Mouse (Mus musculus) neural tube, embryonic 14.5 days (tissue): ENCODE measurements around the gene Cox4i2. TPM values are rescaled to one million over a fixed set of nuclear protein-coding genes. Genes with fewer than 3 reads are reported as not detected.

Source experiments
- ATAC-seq: fragments of 200-750 bp; cut with Nextera tagmentation; 2 replicates; pipeline ENCODE4 v1.8.0; 2017; ENCODE audit warnings: low read depth, mild to moderate bottlenecking, moderate TSS enrichment, moderate library complexity
- H3K27ac ChIP-seq: fragments of 300-500 bp; sonication (generic); 2 replicates; pipeline ENCODE4 v1.5.1; 2014; ENCODE audit warnings: low read depth, mild to moderate bottlenecking, control low read depth, low read length, moderate library complexity, mixed read lengths
- H3K27me3 ChIP-seq: fragments of 300-500 bp; sonication (generic); 2 replicates; pipeline ENCODE4 v1.6.1; 2014; ENCODE audit warnings: low read length; ENCODE audit not compliant: control insufficient read depth, insufficient read depth
- H3K36me3 ChIP-seq: fragments of 300-500 bp; sonication (generic); 2 replicates; pipeline ENCODE4 v1.6.1; 2014; ENCODE audit warnings: low read length, mixed read lengths; ENCODE audit not compliant: control insufficient read depth, insufficient read depth
- H3K4me1 ChIP-seq: fragments of 300-500 bp; sonication (generic); 2 replicates; pipeline ENCODE4 v1.6.1; 2014; ENCODE audit warnings: low read length; ENCODE audit not compliant: control insufficient read depth, insufficient read depth
- H3K4me2 ChIP-seq: fragments of 300-500 bp; sonication (generic); 2 replicates; pipeline ENCODE4 v1.6.1; 2014; ENCODE audit warnings: mild to moderate bottlenecking, low read depth, low read length, control low read depth
- H3K4me3 ChIP-seq: fragments of 300-500 bp; sonication (generic); 2 replicates; pipeline ENCODE4 v1.5.1; 2014; ENCODE audit warnings: low read depth, low read length, control low read depth, mixed read lengths
- H3K9ac ChIP-seq: fragments of 300-500 bp; sonication (generic); replicated peaks from 2 replicates; pipeline ENCODE4 v1.6.1; 2014; ENCODE audit warnings: low read depth, mild to moderate bottlenecking, control low read depth, low read length, mixed read lengths
- H3K9me3 ChIP-seq: fragments of 300-500 bp; sonication (generic); 2 replicates; pipeline ENCODE4 v1.6.1; 2016; ENCODE audit warnings: low read length; ENCODE audit not compliant: control insufficient read depth
- WGBS: fragments of 180-500 bp; shearing (Covaris S2); extraction: QIAGEN DNeasy Blood & Tissue Kit; methylation state at CpG from one replicate; pipeline ENCODE4 v1.1.7; 2014; 5-methylcytosine and 5-hydroxymethylcytosine counted together
- polyA plus RNA-seq: library from polyadenylated mRNA; unstranded; fragments of >200 nt; fragmentation: Nextera tagmentation; extraction: Ambion mirVana; gene quantifications from 2 replicates; pipeline ENCODE4 v1.2.1, GENCODE M21; 2014

Cox4i2 gene
- polyA plus RNA-seq, 1 experiment from 2014 or later, result 4.5 TPM

- no peak overlapping the region for H3K4me2 ChIP-seq
- H3K27ac ChIP-seq, result no peak overlapping the region
- H3K4me1 ChIP-seq, result peaks cover 6% of the 10 kb centered on the region
- H3K36me3 ChIP-seq, result no peaks in the 10 kb centered on the region
- 88% methylated on average over 7 of the region's 7 CpGs for WGBS
- H3K9ac ChIP-seq, result no peak overlapping the region
- ATAC-seq, result no peak
- no peaks in the 10 kb centered on the region for H3K9me3 ChIP-seq
- H3K27me3 ChIP-seq, result no peaks in the 10 kb centered on the region
- no peak overlapping the region for H3K4me3 ChIP-seq
Measured at GRCm38 (mm10) chr2:152769677-152770076, 15.7 kb downstream of the Cox4i2 start.

GRCm38 (mm10) chr2:152771571-152771970 is 17.6 kb downstream of the Cox4i2 start:
- Histone ChIP-seq H3K27me3 (no peaks in the 10 kb centered on the region), H3K4me3 (no peak overlapping the region), H3K4me2 (no peak overlapping the region), H3K36me3 (no peaks in the 10 kb centered on the region), H3K9me3 (no peaks in the 10 kb centered on the region), H3K9ac (no peak overlapping the region), H3K27ac (no peak overlapping the region), H3K4me1 (no peaks in the 10 kb centered on the region)
- WGBS, result 90% methylated on average over 9 of the region's 9 CpGs
- no peak for ATAC-seq

GRCm38 (mm10) chr2:152772231-152772630 is 18.3 kb downstream of the Cox4i2 start:
- Histone ChIP-seq H3K36me3 (no peaks in the 10 kb centered on the region), H3K27me3 (no peaks in the 10 kb centered on the region), H3K9me3 (no peaks in the 10 kb centered on the region), H3K4me2 (no peak overlapping the region), H3K4me1 (no peaks in the 10 kb centered on the region), H3K9ac (no peak overlapping the region), H3K4me3 (no peak overlapping the region), H3K27ac (no peak overlapping the region)
- 41% methylated on average over 1 of the region's 1 CpGs for WGBS
- ATAC-seq, result no peak

- H3K36me3 ChIP-seq, result peaks cover 1% of the 10 kb centered on the region; the same call in 1 of the 2 replicates
- ATAC-seq, result no peak
- WGBS, result 86% methylated on average over 4 of the region's 4 CpGs
Measured at GRCm38 (mm10) chr2:152775357-152775756, 21.4 kb downstream of the Cox4i2 start.

GRCm38 (mm10) chr2:152776019-152776418 is 22.0 kb downstream of the Cox4i2 start:
- H3K9me3 ChIP-seq, result no peaks in the 10 kb centered on the region
- no peak overlapping the region for H3K9ac ChIP-seq
- H3K4me1 ChIP-seq, result no peaks in the 10 kb centered on the region
- no peak overlapping the region for H3K4me3 ChIP-seq
- no peak overlapping the region for H3K27ac ChIP-seq
- H3K36me3 ChIP-seq, result peaks cover 6% of the 10 kb centered on the region; the same call in 1 of the 2 replicates
- ATAC-seq, result no peak
- H3K4me2 ChIP-seq, result no peak overlapping the region
- 79% methylated on average over 3 of the region's 3 CpGs for WGBS
- H3K27me3 ChIP-seq, result no peaks in the 10 kb centered on the region

More at GRCm38 (mm10) chr2:152775357-152775756, 21.4 kb downstream of the Cox4i2 start:
- Histone ChIP-seq H3K9ac (no peak overlapping the region), H3K4me3 (no peak overlapping the region), H3K4me1 (no peaks in the 10 kb centered on the region), H3K4me2 (no peak overlapping the region), H3K27ac (no peak overlapping the region), H3K27me3 (no peaks in the 10 kb centered on the region), H3K9me3 (no peaks in the 10 kb centered on the region)

- ATAC-seq, result no peak
- no peaks in the 10 kb centered on the region for H3K4me1 ChIP-seq
- H3K9me3 ChIP-seq, result no peaks in the 10 kb centered on the region
- H3K4me3 ChIP-seq, result no peak overlapping the region
- 85% methylated on average over 2 of the region's 2 CpGs for WGBS
- no peak overlapping the region for H3K27ac ChIP-seq
- no peak overlapping the region for H3K4me2 ChIP-seq
- H3K27me3 ChIP-seq, result no peaks in the 10 kb centered on the region
- H3K9ac ChIP-seq, result no peak overlapping the region
- H3K36me3 ChIP-seq, result peaks cover 10% of the 10 kb centered on the region
Measured at GRCm38 (mm10) chr2:152776435-152776834, 22.5 kb downstream of the Cox4i2 start.

GRCm38 (mm10) chr2:152777081-152777480 is 23.1 kb downstream of the Cox4i2 start:
- 88% methylated on average over 3 of the region's 3 CpGs for WGBS
- H3K9me3 ChIP-seq, result no peaks in the 10 kb centered on the region
- H3K4me1 ChIP-seq, result no peaks in the 10 kb centered on the region
- H3K9ac ChIP-seq, result no peak overlapping the region
- no peak overlapping the region for H3K4me3 ChIP-seq
- peaks cover 16% of the 10 kb centered on the region for H3K36me3 ChIP-seq
- no peaks in the 10 kb centered on the region for H3K27me3 ChIP-seq
- ATAC-seq, result no peak
- H3K4me2 ChIP-seq, result no peak overlapping the region
- no peak overlapping the region for H3K27ac ChIP-seq

GRCm38 (mm10) chr2:152780466-152780865 is 26.5 kb downstream of the Cox4i2 start:
- H3K9ac ChIP-seq, result no peak overlapping the region
- H3K4me2 ChIP-seq, result no peak overlapping the region
- 0 out of 2 replicates have a peak, but pooled peaks cover under 1% of the 10 kb centered on the region for H3K4me1 ChIP-seq
- H3K27ac ChIP-seq, result no peak overlapping the region
- no peak overlapping the region for H3K4me3 ChIP-seq
- H3K27me3 ChIP-seq, result no peaks in the 10 kb centered on the region
- no peaks in the 10 kb centered on the region for H3K9me3 ChIP-seq
- WGBS, result 98% methylated on average over 2 of the region's 2 CpGs
- ATAC-seq, result no peak
- H3K36me3 ChIP-seq, result peaks cover 16% of the 10 kb centered on the region

GRCm38 (mm10) chr2:152781031-152781711 is 27.2 kb downstream of the Cox4i2 start:
- no peak for ATAC-seq
- peaks cover 16% of the 10 kb centered on the region for H3K36me3 ChIP-seq
- no peak overlapping the region for H3K4me3 ChIP-seq
- no peak overlapping the region for H3K4me2 ChIP-seq
- 0 out of 2 replicates have a peak, but pooled peaks cover 2% of the 10 kb centered on the region for H3K4me1 ChIP-seq
- WGBS, result 87% methylated on average over 3 of the region's 3 CpGs
- no peaks in the 10 kb centered on the region for H3K27me3 ChIP-seq
- no peak overlapping the region for H3K27ac ChIP-seq
- H3K9me3 ChIP-seq, result no peaks in the 10 kb centered on the region
- H3K9ac ChIP-seq, result no peak overlapping the region
